Mouse (Mus musculus): ENCODE measurements at regions not wholly inside any gene's neighbourhood (a gene's known extent, or its start where the extent isn't known, plus 50 kb on each side); places are given as distances from the start of the nearest gene placed in this dataset.

DNA sequence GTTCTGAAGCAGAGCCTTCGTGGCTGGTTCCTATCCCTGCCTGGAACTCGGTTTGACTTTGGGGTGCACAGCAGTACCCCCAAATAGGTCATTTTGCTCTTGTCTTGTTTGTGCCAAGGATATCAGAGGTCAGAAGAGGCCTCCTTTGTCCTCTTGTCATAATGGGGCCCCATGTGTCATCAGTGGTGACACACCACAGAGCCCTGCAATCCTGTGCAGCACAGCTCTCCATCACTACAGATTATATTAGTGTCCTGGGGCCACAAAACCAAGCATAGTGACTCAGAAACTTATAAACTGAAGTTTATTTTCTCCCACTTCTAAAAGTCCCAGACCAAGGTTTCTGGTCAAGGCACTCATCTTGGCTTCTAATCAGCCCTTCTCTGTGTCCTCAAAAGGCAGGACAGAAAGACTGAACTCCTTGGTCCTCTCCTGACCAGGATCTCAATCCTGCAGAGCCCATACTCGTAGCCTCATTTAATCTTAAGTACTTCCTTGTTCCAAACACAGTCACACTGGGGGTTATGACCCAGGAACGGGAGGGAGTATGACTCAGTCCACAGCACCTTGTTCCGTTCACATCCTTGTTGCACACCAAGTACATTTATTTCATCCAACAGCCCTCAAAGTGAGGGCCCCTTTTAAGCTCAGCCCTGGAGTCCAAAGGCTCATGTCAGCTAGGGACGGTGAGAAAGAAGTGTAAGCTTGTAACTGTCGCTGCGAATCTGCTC, 63.2 kb upstream of the Sox13 start:
- Histone ChIP-seq H3K27me3 (ENCODE audit: control insufficient read depth, insufficient read depth, low read length) (no peaks in the 10 kb centered on the region), H3K27ac (ENCODE audit: low read length) (no peak overlapping the region), H3K9ac (ENCODE audit: low read length) (no peak overlapping the region), H3K4me2 (ENCODE audit: low read depth, low read length) (no peak overlapping the region), H3K4me3 (ENCODE audit: low read length) (no peak overlapping the region), H3K4me1 (ENCODE audit: control insufficient read depth, insufficient read depth, low read length) (peaks cover 10% of the 10 kb centered on the region), H3K9me3 (replicated peaks; ENCODE audit: control insufficient read depth, low read length) (no peaks in the 10 kb centered on the region), H3K36me3 (ENCODE audit: control insufficient read depth, insufficient read depth) (no peaks in the 10 kb centered on the region)
- 51% methylated on average over 8 of the region's 8 CpGs for WGBS
- no peak for ATAC-seq (replicated peaks; ENCODE audit: extremely low read depth, insufficient read depth, low FRiP score)

DNA sequence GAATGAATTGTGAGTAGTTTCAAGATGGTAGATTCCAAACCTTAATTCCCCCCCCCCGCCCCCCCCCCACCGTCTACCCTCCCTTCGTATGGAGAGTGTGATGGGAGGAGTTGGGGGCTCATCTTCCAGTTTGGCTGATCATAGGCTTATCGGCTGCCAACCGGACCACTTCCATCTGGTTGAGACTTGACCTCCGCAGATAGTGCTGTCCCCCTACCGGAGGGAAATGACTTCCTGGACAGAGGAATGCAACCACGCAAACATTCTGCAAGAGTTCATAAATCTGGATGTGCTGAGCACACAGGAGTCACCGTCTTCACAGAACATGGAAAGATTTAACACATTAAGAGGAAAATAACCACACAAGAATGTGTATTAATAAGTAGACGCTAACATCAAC, 62.2 kb upstream of the Sox13 start:
- no peak overlapping the region for H3K4me3 ChIP-seq (ENCODE audit: low read length)
- 41% methylated on average over 10 of the region's 10 CpGs for WGBS
- H3K9ac ChIP-seq (ENCODE audit: low read length) = no peak overlapping the region
- H3K4me2 ChIP-seq (ENCODE audit: low read depth, low read length) = no peak overlapping the region
- H3K27me3 ChIP-seq (ENCODE audit: control insufficient read depth, insufficient read depth, low read length) = no peaks in the 10 kb centered on the region
- no peaks in the 10 kb centered on the region for H3K9me3 ChIP-seq (replicated peaks; ENCODE audit: control insufficient read depth, low read length)
- H3K27ac ChIP-seq (ENCODE audit: low read length) = no peak overlapping the region
- 0 out of 2 replicates have a peak, but pooled peaks cover 3% of the 10 kb centered on the region for H3K4me1 ChIP-seq (ENCODE audit: control insufficient read depth, insufficient read depth, low read length)
- no peak for ATAC-seq (replicated peaks; ENCODE audit: extremely low read depth, insufficient read depth, low FRiP score)
- no peaks in the 10 kb centered on the region for H3K36me3 ChIP-seq (ENCODE audit: control insufficient read depth, insufficient read depth)

DNA sequence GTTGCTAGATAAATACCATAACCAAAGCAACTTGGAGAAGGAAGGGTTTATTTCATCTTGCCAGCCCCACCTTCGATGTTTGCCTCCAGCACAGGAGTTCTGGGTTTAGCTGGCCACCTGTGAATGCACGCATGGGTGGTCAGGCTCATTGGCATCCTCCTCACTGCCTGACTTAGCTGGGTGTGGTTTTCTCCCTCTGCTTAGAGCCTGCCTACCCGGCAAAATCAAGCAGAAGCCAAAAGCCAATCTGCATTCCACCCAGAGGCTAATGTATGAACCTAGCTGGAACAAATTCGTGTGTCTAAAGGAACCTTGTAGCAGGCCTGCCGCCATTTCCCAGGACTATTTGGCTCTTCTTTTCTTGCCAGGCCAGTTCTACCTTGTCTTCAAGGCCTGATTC, 58.7 kb upstream of the Sox13 start:
- Histone ChIP-seq H3K4me1 (ENCODE audit: control insufficient read depth, insufficient read depth, low read length) (0 out of 2 replicates have a peak, but pooled peaks cover 3% of the 10 kb centered on the region), H3K4me3 (ENCODE audit: low read length) (no peak overlapping the region), H3K36me3 (ENCODE audit: control insufficient read depth, insufficient read depth) (no peaks in the 10 kb centered on the region), H3K27ac (ENCODE audit: low read length) (no peak overlapping the region), H3K4me2 (ENCODE audit: low read depth, low read length) (no peak overlapping the region), H3K27me3 (ENCODE audit: control insufficient read depth, insufficient read depth, low read length) (no peaks in the 10 kb centered on the region), H3K9me3 (replicated peaks; ENCODE audit: control insufficient read depth, low read length) (no peaks in the 10 kb centered on the region), H3K9ac (ENCODE audit: low read length) (no peak overlapping the region)
- no peak for ATAC-seq (replicated peaks; ENCODE audit: extremely low read depth, insufficient read depth, low FRiP score)
- WGBS = 54% methylated on average over 5 of the region's 5 CpGs

DNA sequence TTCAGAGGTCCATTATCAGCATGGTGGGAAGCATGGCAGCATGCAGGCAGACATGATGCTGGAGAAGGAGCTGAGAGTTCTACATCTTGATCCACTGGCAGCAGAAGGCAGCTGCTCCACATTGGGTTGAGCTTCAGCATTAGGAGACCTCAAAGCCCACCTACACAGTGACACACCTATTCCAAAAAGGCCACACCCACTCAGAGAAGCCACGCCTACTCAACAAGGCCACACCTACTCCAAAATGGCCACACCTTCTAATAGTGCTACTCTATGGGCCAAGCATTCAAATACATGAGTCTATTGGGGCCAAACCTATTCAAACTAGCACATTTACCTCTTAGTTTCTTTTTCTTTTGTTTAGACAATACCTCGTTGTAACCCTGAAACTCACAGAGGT, 50.4 kb upstream of the Sox13 start:
- ATAC-seq (replicated peaks; ENCODE audit: extremely low read depth, insufficient read depth, low FRiP score) = no peak
- Histone ChIP-seq H3K4me3 (ENCODE audit: low read length) (no peak overlapping the region), H3K4me1 (ENCODE audit: control insufficient read depth, insufficient read depth, low read length) (peaks cover 4% of the 10 kb centered on the region), H3K27me3 (ENCODE audit: control insufficient read depth, insufficient read depth, low read length) (no peaks in the 10 kb centered on the region), H3K4me2 (ENCODE audit: low read depth, low read length) (no peak overlapping the region), H3K36me3 (ENCODE audit: control insufficient read depth, insufficient read depth) (no peaks in the 10 kb centered on the region), H3K9me3 (replicated peaks; ENCODE audit: control insufficient read depth, low read length) (no peaks in the 10 kb centered on the region), H3K27ac (ENCODE audit: low read length) (no peak overlapping the region), H3K9ac (ENCODE audit: low read length) (no peak overlapping the region)
- 65% methylated on average over 2 of the region's 2 CpGs for WGBS
